Mouse (Mus musculus): Measurements from ENCODE around the gene Rpa1. TPM values are rescaled to one million over a fixed set of nuclear protein-coding genes. Genes with fewer than 3 reads are reported as not detected.
A peak's percentile ranks its signal among the peaks of the same experiment; 100 is the strongest.
"Not testable (repeated sequence)": the region's sequence is repeated elsewhere in the genome, so short reads cannot be mapped to it uniquely, and the experiment has no call there.

Gene Rpa1
- polyA plus RNA-seq, 1 experiment from 2014 or later: 69.1 TPM

- H3K27ac ChIP-seq: peak overlapping the region; percentile 57; the same call in 1 of the 2 replicates
- no peak for ATAC-seq
- no peaks in the 10 kb centered on the region for H3K9me3 ChIP-seq
- no peak overlapping the region for H3K9ac ChIP-seq (replicated peaks)
- H3K36me3 ChIP-seq: no peaks in the 10 kb centered on the region; the same call in 1 of the 2 replicates
- 82% methylated on average over 9 of the region's 9 CpGs for WGBS
- no peaks in the 10 kb centered on the region; the same call in 1 of the 2 replicates for H3K27me3 ChIP-seq
- no peak overlapping the region for H3K4me2 ChIP-seq (replicated peaks)
- H3K4me3 ChIP-seq (replicated peaks): no peak overlapping the region
- peaks cover 67% of the 10 kb centered on the region for H3K4me1 ChIP-seq (replicated peaks)
These were observed 53.3 kb downstream of the Rpa1 start for GRCm38 (mm10) chr11:75294862-75295261.

GRCm38 (mm10) chr11:75293852-75294361 is 54.2 kb downstream of the Rpa1 start:
- Histone ChIP-seq H3K4me3 (replicated peaks) (no peak overlapping the region), H3K9me3 (no peaks in the 10 kb centered on the region), H3K4me1 (replicated peaks) (peaks cover 65% of the 10 kb centered on the region), H3K9ac (replicated peaks) (no peak overlapping the region), H3K27ac (peak overlapping the region; percentile 48; the same call in 1 of the 2 replicates), H3K4me2 (replicated peaks) (no peak overlapping the region; the same call in 1 of the 2 replicates), H3K36me3 (no peaks in the 10 kb centered on the region), H3K27me3 (no peaks in the 10 kb centered on the region; the same call in 1 of the 2 replicates)
- peak; percentile 58 for ATAC-seq
- WGBS: 46% methylated on average over 21 of the region's 21 CpGs

- Histone ChIP-seq H3K27me3 (no peaks in the 10 kb centered on the region; the same call in 1 of the 2 replicates), H3K4me1 (replicated peaks) (peaks cover 55% of the 10 kb centered on the region), H3K9me3 (no peaks in the 10 kb centered on the region), H3K9ac (replicated peaks) (no peak overlapping the region), H3K27ac (peak overlapping the region; percentile 78), H3K36me3 (no peaks in the 10 kb centered on the region), H3K4me2 (replicated peaks) (no peak overlapping the region), H3K4me3 (replicated peaks) (no peak overlapping the region)
- ATAC-seq: peak; percentile 40; the same call in 1 of the 2 replicates
- 76% methylated on average over 7 of the region's 7 CpGs for WGBS
These were observed 55.8 kb downstream of the Rpa1 start for GRCm38 (mm10) chr11:75292281-75292680.

- H3K27me3 ChIP-seq: no peaks in the 10 kb centered on the region; the same call in 1 of the 2 replicates
- peaks cover 55% of the 10 kb centered on the region for H3K4me1 ChIP-seq (replicated peaks)
- peak; percentile 80 for ATAC-seq
- H3K36me3 ChIP-seq: no peaks in the 10 kb centered on the region
- no peak overlapping the region; the same call in 1 of the 2 replicates for H3K9ac ChIP-seq (replicated peaks)
- peak overlapping the region; percentile 78 for H3K27ac ChIP-seq
- no peaks in the 10 kb centered on the region for H3K9me3 ChIP-seq
- H3K4me2 ChIP-seq (replicated peaks): peak overlapping the region; percentile 33
- 8% methylated on average over 25 of the region's 25 CpGs for WGBS
- 0 out of 2 replicates have a peak overlapping the region, but pooled peaks have one; percentile 8 for H3K4me3 ChIP-seq (replicated peaks)
These were observed 56.5 kb downstream of the Rpa1 start for GRCm38 (mm10) chr11:75291389-75292215.

GRCm38 (mm10) chr11:75290566-75291271 is 57.4 kb downstream of the Rpa1 start:
- H3K36me3 ChIP-seq: no peaks in the 10 kb centered on the region
- H3K27ac ChIP-seq: peak overlapping the region; percentile 78
- ATAC-seq: peak; percentile 76
- no peak overlapping the region for H3K9ac ChIP-seq (replicated peaks)
- peaks cover 2% of the 10 kb centered on the region; the same call in 1 of the 2 replicates for H3K27me3 ChIP-seq
- H3K9me3 ChIP-seq: no peaks in the 10 kb centered on the region
- no peak overlapping the region for H3K4me3 ChIP-seq (replicated peaks)
- H3K4me2 ChIP-seq (replicated peaks): peak overlapping the region; percentile 33
- WGBS: 15% methylated on average over 6 of the region's 6 CpGs
- H3K4me1 ChIP-seq (replicated peaks): peaks cover 55% of the 10 kb centered on the region

GRCm38 (mm10) chr11:75289120-75289519 is 59.0 kb downstream of the Rpa1 start:
- WGBS: 56% methylated on average over 2 of the region's 2 CpGs

GRCm38 (mm10) chr11:75288517-75288916 is 59.6 kb downstream of the Rpa1 start:
- Histone ChIP-seq H3K9me3 (no peaks in the 10 kb centered on the region), H3K4me1 (replicated peaks) (peaks cover 41% of the 10 kb centered on the region), H3K27me3 (peaks cover 7% of the 10 kb centered on the region), H3K36me3 (no peaks in the 10 kb centered on the region), H3K4me3 (replicated peaks) (no peak overlapping the region), H3K4me2 (replicated peaks) (no peak overlapping the region), H3K9ac (replicated peaks) (no peak overlapping the region), H3K27ac (no peak overlapping the region)
- 95% methylated on average over 8 of the region's 8 CpGs for WGBS
- no peak for ATAC-seq

More at GRCm38 (mm10) chr11:75289120-75289519, 59.0 kb downstream of the Rpa1 start:
- Histone ChIP-seq H3K4me2 (replicated peaks) (no peak overlapping the region), H3K4me3 (replicated peaks) (no peak overlapping the region), H3K9ac (replicated peaks) (no peak overlapping the region), H3K27me3 (peaks cover 4% of the 10 kb centered on the region; the same call in 1 of the 2 replicates), H3K4me1 (replicated peaks) (peaks cover 47% of the 10 kb centered on the region), H3K27ac (no peak overlapping the region), H3K36me3 (no peaks in the 10 kb centered on the region), H3K9me3 (no peaks in the 10 kb centered on the region)
- ATAC-seq: no peak

GRCm38 (mm10) chr11:75287940-75288339 is 60.2 kb downstream of the Rpa1 start:
- Histone ChIP-seq H3K9me3 (no peaks in the 10 kb centered on the region), H3K36me3 (no peaks in the 10 kb centered on the region), H3K27ac (no peak overlapping the region), H3K4me3 (replicated peaks) (no peak overlapping the region), H3K27me3 (peaks cover 13% of the 10 kb centered on the region), H3K4me2 (replicated peaks) (no peak overlapping the region), H3K9ac (replicated peaks) (no peak overlapping the region), H3K4me1 (replicated peaks) (peaks cover 39% of the 10 kb centered on the region)
- WGBS: 77% methylated on average over 10 of the region's 10 CpGs
- ATAC-seq: no peak

GRCm38 (mm10) chr11:75286868-75287267 is 61.3 kb downstream of the Rpa1 start:
- H3K27ac ChIP-seq: no peak overlapping the region
- ATAC-seq: no peak
- no peak overlapping the region for H3K9ac ChIP-seq (replicated peaks)
- no peaks in the 10 kb centered on the region for H3K36me3 ChIP-seq
- no peaks in the 10 kb centered on the region for H3K9me3 ChIP-seq
- WGBS: 88% methylated on average over 4 of the region's 4 CpGs
- peaks cover 39% of the 10 kb centered on the region for H3K4me1 ChIP-seq (replicated peaks)
- H3K4me2 ChIP-seq (replicated peaks): no peak overlapping the region
- H3K4me3 ChIP-seq (replicated peaks): no peak overlapping the region
- peaks cover 23% of the 10 kb centered on the region for H3K27me3 ChIP-seq

- Histone ChIP-seq H3K36me3 (no peaks in the 10 kb centered on the region), H3K4me1 (replicated peaks) (peaks cover 39% of the 10 kb centered on the region), H3K9ac (replicated peaks) (no peak overlapping the region), H3K4me2 (replicated peaks) (no peak overlapping the region), H3K9me3 (no peaks in the 10 kb centered on the region), H3K27ac (no peak overlapping the region), H3K27me3 (peaks cover 32% of the 10 kb centered on the region), H3K4me3 (replicated peaks) (no peak overlapping the region)
- 50% methylated on average over 4 of the region's 4 CpGs for WGBS
- no peak for ATAC-seq
These were observed 62.1 kb downstream of the Rpa1 start for GRCm38 (mm10) chr11:75285893-75286467.

- H3K9ac ChIP-seq (replicated peaks); ATAC-seq; H3K27ac ChIP-seq; H3K36me3 ChIP-seq; H3K4me2 ChIP-seq (replicated peaks); H3K9me3 ChIP-seq; H3K4me3 ChIP-seq (replicated peaks): not testable (repeated sequence)
- H3K27me3 ChIP-seq: peaks cover 39% of the 10 kb centered on the region
- H3K4me1 ChIP-seq (replicated peaks): peaks cover 45% of the 10 kb centered on the region
- 66% methylated on average over 3 of the region's 3 CpGs for WGBS
These were observed 64.3 kb downstream of the Rpa1 start for GRCm38 (mm10) chr11:75283784-75284183.
